Mouse (Mus musculus): ENCODE data around the gene Rcc1. TPM values are rescaled to one million over a fixed set of nuclear protein-coding genes. Genes with fewer than 3 reads are reported as not detected.
"Not testable (repeated sequence)": the region's sequence is repeated elsewhere in the genome, so short reads cannot be mapped to it uniquely, and the experiment has no call there.

The Rcc1 gene
- total RNA-seq, 2 experiments from 2014 or later = 17.6 to 22.0 TPM

DNA sequence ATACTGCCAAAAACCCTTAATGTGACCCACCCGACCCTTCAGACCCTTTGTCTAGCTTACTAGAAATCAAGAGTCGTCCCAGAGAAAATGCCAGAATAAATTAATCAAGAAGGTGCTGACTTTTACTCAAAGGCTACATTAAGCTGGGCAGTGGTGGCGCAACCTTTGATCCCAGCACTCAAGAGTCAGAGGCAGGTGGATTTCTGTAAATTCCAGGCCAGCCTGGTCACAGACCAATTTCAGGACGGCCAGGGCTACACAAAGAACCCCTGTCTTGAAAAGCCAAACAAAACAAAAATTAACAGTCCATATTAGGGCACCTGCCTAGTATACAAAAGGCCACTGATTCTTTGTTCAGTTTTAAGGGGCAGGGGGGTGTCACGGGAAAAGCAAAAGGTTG is 26.9 kb downstream of the Rcc1 start:
- intact Hi-C loops (cut with DNase I) = no loop called here
- DNase-seq = no peak

DNA sequence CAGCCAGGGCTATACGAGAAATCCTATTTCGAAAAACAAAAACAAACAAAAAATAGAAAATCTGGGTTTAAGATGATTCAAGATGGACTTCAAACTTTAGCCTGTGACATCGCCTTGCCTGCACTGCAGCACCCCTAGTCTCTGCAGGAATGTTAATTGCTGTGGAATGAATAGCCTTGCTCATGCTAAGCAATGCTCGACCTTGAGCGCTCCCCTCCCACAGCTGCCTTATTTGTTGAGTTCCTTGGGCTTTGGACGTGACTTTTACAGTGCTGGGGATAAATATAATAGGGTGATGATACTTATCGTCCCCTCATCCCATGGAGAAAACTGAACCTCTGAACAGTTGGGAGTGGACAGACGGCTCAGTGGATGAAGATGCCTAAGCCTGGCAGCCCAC is 37.7 kb downstream of the Rcc1 start:
- intact Hi-C loops (cut with DNase I) = no loop called here
- no peak for DNase-seq

DNA sequence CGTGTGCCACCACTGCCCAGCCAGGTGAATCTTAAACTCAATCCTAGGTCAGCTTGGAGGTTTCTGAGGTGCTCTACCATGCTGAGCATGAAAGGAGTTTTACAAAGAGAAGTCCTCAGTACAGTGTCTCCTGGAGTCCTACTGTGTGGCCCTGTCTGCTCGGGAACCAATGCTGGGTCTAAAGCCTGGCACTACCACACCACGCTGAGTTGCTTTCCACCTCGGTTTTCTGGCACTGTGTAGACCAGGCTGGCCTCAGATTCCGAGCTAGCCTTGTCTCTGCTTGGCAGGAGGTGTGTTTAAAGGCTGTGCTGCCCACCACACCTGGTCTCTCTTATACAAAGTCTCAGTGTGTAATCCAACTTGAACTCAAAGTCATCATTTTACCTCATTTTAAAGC is 40.8 kb downstream of the Rcc1 start:
- intact Hi-C loops (cut with DNase I) = no loop called here
- no peak for DNase-seq

DNA sequence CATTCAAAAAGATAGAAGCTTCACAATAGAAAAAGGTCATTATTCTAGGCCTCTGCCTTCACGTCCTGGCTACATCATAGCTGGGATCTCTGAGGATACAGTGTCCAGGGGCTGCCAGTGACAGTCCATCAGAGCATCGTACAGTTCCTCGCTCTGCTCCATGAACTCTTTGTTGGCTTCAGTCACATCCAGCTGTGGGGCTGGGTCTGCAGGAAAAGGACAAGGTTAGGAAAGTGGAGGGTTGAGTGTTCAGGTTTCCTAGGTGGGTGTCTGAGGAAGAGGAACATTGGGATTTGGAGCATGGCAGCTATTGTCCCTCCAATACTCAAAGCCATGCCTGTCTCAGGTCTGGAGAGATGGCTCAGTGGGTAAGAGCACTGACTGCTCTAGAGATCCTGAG is 41.6 kb downstream of the Rcc1 start:
- no peak for DNase-seq
- intact Hi-C loops (cut with DNase I) = no loop called here

DNA sequence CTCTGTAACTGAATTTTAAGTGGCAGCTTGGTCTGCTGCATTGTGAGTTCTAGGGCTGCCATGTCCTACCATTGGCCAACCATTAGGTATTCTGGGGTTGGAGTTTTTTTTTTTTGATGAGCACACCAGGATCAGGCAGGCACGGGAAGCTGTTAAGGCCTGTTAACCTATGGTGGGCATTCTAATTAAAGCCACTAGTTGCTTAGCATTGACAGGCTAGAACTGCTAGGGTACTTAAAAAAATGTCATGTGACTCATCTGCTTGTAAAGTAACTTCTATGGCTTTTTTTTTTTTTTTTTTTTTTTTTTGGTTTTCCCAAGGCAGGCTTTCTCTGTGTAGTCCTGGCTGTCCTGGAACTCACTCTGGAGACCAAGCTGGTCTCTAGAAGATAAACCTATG is 42.2 kb downstream of the Rcc1 start:
- no peak for DNase-seq
- intact Hi-C loops (cut with DNase I) = no loop called here

DNA sequence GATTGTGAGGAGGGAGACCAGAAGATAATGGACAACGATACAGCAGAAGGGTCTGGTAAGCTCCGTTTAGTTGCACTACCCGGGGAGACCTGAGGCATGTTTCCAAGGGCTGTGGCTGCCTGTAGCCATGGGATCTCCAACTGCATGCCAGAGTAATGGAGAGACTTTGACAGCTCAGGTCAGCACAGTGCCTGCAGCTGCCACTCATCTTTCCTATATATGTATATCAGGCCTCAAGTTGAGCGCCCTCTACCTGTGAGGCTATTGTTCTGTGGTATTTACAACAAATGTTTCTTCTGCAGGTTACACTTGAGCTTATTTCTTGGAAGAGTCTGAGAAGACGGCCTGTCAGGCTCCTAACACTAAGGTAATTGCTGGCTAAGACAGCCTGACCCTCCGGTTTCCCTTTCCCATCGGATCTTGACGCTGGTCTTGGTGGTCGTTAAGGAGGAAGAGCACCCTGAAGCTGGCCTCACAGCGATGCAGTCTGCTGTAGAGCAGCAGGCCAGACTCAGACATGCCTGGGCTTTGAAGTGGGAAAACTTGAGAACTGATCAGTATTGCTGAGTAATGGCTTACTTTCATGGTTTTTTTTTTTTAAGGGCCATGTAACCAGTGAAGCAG is 43.4 kb downstream of the Rcc1 start:
- intact Hi-C loops (cut with DNase I) = no loop called here

DNA sequence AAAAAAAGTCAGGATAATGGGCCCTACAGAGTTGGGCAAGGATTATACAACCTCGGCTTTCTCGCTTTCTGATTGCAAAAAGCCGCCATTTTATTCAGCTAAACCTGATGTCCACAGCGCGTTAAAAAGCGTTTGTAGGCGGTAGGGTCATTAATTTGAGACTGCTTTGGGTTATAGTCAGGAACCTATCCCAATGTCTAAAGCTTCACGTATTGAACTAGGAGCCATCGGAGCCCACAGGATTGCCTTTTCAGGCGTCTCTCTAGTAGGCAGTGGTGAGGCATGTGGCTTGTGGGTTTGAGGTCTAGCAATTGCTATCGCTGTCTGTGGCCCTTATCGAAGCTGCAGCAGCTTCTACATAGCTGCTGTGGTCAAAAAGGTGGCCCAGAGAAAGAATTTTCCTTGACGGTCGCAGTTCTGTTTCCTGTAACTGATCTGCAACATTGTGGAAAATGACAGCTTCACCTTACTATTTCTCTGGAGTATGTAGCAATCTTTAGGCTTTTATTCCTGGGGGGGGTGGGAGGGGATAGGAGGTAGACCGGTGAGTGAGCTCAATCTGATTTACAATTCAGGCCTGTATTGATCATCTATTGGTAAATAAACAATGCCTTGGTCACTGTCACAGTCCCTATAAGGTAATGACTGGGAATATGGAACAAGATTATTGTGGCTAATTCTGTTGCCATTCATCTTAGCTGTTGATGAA is 44.1 kb downstream of the Rcc1 start:
- no peak for DNase-seq
- intact Hi-C loops (cut with DNase I) = no loop called here

More for the DNA sequence above, 43.4 kb downstream of the Rcc1 start:
- DNase-seq = peak; percentile 40

DNA sequence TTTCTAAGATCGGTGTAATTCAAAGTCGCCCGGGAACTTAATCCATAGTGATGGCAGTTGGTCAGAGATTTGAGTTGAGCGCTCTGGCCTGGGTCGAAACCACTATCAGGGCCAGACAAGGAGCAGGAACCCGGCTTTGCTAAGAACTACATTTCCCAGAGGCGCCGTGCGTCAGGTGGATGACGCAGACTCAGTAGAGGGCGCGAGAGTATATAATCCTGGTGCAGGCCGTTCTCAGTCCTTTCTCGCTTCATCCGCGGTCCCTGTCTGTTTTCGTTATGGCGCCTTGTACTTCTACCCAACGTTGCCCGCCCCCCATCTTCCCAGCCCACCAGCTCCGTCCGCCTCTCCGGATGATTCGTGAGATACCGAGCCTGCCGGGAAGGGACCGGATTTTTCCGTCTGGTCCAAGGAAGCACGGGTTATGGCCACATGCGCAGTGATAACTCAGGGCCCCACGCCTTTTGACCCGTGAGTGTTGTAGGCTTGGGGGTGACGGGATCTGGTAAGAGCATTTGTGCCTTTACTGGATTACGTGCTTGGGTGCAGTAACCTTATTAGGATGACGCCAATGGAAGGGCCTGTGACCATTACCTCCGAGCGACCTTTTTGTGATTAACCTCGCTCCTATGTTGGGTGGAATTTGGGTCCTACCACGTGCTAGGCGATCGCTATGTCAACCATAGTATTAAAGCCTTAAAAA is 44.8 kb downstream of the Rcc1 start:
- DNase-seq = peak; percentile 92
- intact Hi-C loops (cut with DNase I) = no loop called here

DNA sequence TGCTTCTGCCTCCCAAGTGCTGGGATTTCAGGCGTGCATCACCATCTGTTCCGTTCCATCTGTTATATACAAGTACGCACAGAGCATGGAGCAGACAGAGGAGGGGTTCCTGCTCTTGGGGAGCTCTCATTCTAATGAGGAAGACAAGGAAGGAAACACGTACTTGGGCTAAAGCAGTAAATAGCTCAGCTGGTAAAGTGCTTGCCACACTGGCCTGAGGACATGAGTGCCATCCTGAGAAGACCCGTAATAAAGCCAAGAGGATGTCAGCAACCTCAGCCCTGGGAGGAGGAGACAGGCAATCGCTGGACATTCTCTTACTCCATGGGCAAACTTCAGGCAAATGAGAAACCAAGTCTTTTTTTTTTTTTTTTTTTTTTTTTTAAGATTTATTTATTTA is 47.4 kb downstream of the Rcc1 start:
- intact Hi-C loops (cut with DNase I) = no loop called here
- no peak for DNase-seq

DNA sequence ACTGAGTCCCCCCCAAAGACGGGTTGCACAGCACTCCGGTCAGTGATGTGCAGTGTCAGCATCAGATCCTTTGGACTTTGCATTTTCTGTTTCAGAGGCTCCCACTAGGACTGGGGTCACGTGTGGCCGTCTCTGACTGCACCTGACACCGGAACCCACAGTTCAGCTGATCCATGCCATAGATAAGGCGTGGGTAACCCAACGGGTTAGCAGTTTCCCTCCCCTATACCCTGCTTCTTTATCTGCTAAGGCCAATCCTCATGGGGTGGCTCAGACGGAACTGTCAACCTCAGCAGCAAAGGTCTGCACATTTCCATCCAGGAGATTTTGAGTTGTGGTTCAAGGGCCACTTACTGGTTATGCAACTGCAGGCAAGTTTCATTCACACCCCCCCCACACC is 48.1 kb downstream of the Rcc1 start:
- intact Hi-C loops (cut with DNase I) = no loop called here
- DNase-seq = no peak

DNA sequence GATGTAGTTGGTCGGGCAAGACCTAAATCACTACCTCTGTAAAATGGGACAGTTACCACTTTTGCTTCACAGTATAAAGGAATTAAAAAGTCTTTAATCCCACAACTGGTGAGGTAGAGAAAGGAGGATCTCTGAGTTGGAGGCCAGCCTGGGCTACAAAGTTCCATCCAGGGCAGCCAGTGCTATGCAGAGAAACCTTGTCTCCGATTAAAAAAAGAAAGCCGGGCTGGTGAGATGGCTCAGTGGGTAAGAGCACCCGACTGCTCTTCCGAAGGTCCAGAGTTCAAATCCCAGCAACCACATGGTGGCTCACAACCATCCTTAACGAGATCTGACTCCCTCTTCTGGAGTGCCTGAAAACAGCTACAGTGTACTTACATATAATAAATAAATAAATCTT is 49.9 kb downstream of the Rcc1 start:
- DNase-seq; intact Hi-C loops (cut with DNase I): not testable (repeated sequence)

DNA sequence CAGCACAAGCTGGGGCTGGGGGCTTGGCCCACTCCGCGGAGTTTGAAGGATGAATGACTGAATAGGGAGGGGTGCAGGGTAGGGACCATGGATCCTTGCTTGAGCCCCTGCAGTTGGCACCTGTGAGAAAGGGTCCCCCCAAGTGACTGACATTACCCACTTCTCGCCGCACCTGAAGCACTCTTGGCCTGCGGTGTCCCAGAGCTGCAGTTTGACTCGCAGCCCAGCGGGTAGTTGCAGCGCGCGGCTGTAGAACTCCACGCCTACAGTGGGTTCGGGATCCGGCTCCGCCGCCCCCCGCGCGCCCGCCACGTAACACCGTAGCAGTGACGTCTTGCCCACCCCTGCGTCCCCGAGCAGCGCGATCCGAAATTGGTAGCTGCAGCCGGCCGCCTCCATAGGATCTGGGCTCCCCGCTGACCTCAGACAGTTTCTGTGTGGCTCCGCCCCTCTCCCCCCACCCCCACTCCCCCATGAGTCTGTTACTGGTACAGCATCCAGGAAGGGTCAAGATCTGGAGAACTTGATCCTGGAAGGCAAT is 50.4 kb downstream of the Rcc1 start, which contains the start of gene Rab42:
TSS of gene Rab42 (minus strand) at position 447 of the 541 bp plus-strand sequence.
- intact Hi-C loops (cut with DNase I) = no loop called here
- DNase-seq = peak; percentile 47

DNA sequence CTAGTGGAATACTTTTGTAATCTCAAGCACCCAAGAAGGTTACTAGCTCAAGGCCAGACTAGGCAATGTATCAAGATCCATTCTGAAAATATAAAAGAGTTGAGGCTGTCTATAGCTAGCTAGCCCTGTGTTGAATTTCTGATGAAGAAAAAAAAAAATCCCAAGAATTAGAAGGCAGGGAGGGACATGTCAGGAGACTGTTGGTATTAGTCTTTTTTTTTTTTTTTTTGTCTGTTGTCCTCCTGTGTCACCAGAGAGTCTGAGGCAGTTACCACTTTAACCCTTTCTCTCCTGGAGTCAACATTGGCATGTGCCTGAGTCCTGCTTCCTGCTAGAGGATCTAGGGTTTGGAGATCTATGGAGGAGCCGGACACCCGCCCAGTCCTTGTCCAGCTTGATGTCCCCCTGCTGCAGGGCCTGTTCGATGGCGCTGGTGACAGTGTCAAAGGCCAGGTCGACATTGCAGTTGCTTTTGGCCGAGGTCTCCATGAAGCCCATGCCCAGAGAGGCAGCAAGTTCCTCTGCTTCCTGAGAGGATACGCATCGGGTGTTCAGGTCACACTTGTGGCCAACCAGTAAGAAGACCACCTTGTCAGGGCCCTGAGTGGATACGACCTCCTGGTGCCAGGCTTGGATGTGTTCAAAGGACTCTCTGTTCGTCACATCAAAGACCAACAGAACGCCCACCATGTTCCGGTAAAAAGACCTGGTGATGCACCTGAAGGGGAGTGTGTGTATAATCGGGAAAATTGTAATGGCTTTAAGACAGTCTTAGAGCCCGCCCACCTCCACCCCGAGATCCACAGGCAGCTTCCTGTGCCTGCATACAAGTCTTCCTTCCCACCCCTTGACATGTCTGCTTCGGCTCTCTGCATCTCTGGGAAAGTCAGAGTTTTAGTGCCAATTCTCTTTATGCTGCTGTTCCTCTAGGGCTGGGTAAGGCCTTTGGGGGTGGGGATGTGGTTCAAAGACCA is 51.2 kb downstream of the Rcc1 start:
- no peak for DNase-seq
- intact Hi-C loops (cut with DNase I) = no loop called here

DNA sequence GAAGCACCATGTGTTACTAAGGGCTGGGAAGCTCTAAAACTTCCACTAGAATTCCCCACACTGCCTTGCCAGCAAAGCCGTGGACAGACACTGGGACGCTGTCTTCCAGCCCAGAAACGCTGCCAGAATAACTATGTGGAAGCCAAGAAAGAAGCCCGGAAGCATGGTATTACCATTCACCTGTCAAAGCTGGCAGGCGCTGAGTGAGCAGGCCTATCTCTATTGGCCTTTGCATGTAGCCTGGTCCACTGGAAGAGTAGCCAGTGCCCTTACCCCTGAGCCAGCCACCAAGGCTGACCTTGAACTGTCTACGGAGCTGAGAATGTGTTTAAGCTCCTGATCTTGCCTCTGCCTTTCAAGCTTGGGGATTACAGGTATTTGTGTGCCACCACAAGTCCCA is 51.9 kb downstream of the Rcc1 start:
- DNase-seq = no peak
- intact Hi-C loops (cut with DNase I) = no loop called here

DNA sequence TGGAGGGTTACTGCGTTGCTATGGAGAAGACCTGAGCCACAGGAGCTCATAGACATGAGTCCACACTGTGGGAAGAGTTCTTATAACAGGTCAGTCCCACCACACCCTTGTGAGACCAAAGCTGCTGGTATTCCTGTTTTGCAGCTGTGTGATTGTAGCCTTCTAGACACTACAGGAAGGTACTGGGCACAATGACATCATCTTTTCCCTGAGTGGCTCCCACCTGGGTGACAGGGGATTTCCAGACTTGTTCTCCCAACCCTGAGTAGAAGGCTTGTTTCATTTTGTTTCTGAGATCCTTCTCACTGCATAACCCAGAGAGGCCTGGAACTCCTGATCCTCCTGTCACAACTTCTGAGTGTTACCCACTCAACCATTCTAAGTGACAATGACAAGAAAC is 53.6 kb downstream of the Rcc1 start:
- intact Hi-C loops (cut with DNase I) = loop anchor here (10.0 kb wide), 1 partner anchor 45 kb away; no protein-coding TSS in a partner anchor
- no peak for DNase-seq

DNA sequence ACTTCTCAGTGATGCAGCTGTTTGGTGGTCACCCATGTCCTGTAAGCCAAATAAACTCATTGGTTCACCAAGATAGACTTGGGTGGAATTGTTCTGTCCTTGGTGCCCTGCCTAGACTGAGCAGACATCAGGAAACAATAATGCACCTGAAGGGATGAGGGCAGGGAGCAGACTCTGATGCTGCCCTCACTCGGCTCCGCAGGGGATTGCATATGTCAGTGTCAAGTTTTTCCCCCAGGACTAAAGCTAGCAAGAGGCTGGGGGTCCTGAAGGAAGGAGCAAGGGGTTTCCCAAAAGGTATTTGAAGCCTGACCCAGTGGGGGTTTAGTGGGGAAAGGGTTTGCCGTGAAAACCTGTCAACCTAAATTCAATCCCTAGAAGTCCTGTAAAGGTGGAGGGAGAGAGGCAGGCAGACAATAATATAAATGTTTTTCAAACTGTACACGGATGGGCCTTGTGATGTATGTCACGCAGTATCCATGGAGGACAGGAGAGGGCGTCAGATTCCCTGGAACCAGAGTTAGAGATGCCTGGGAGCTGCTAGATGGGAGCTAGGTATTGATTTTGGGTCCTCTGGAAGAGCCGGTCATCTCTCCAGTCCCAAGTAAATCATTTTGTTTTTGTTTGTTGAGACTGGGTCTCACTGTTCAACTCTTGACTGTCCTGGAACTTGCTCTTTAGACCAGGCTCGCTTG is 57.6 kb downstream of the Rcc1 start:
- intact Hi-C loops (cut with DNase I) = loop anchor here (10.0 kb wide), 1 partner anchor 49 kb away; no protein-coding TSS in a partner anchor
- DNase-seq = no peak

DNA sequence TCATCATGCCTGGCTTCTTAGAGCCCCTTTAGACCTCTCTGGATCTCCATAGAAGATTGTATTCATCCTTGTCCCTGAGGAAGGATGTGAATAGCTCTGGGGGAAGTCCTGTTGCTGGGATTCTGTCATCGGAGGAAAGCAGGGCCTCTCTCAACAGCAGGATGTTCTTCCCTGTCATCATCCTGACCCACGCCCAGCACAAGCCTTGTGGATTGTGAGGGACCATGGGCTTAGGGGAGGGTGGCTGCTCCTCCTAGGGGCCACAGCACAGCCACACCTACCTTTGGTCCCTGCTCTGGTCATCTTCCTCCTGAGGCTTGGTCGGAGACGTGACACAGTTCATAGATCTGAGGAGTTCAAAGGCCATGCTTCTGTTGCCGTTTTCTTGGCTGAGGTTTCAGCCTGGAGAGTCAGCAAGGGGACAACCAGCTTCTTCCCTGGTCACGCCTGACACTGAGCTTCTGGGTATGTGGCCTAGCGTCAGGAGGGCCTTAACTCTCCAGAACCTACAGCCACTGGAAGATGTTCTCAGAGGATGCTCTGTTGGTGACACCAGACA is 59.6 kb downstream of the Rcc1 start:
- DNase-seq = no peak
- intact Hi-C loops (cut with DNase I) = loop anchor here (10.0 kb wide), 1 partner anchor 51 kb away; no protein-coding TSS in a partner anchor

DNA sequence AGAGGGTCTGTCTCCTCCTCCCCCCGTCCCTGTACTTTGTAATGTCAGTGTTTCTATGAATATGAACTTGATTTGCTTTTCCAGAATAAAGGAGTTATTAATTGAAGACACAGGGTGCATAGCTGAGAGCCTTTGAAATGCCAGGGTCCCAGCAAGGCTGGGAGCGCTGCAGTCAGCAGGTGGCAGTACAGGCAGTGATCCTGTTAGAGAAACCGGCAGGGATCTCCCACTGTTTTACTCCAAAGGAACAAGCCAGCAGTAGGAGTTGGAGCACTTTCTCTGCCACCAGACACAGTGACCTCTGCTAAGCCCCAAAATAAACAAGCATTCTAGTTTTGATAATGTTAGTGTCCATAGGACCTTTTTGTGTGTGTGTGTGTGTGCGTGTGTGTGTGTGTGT is 60.4 kb downstream of the Rcc1 start:
- intact Hi-C loops (cut with DNase I) = loop anchor here (10.0 kb wide), 1 partner anchor 52 kb away; no protein-coding TSS in a partner anchor

DNA sequence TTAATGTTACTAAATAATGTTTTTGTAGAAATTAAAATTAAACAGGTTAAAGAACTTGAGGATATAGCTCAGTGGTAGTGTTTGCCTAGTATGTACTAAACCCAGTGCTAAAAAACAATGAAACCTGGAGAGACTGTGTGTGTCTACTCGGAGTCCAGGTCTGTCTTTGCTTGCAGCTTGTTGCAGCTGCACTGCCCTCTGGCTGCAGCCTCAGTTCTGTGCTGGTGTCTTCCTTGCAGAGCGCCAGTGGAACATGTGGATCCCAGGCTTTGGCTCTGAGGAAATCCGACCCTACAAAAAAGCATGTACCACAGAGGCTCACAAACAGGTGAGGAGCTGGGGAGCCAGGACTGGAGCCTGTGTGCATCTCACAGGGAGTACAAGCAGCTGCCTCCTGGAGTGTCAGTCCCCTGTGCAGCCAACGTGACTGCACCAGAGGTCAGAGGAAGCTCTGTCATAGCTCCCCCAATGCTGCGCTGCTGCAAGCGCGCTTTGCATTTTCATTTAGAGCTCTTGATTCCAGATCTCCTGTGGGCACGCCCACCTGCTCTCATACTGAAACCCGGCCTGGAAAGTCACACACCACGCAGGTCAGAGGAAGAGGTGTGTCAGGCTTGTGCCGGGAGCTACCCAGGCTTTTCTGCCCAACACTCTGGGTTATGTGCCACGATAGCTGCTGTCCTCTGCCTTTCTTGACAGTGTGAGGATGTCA is 61.6 kb downstream of the Rcc1 start:
- DNase-seq = no peak
- intact Hi-C loops (cut with DNase I) = loop anchor here (10.0 kb wide), 1 partner anchor 53 kb away; no protein-coding TSS in a partner anchor

More for the DNA sequence above, 60.4 kb downstream of the Rcc1 start:
- DNase-seq = peak; percentile 49

All from left cerebral cortex, postnatal 4 days (tissue).